Mouse (Mus musculus) limb, embryonic 11.5 days (tissue): ENCODE results near the gene Klhl35. TPM values are rescaled to one million over a fixed set of nuclear protein-coding genes. Genes with fewer than 3 reads are reported as not detected.

Experiments
- ATAC-seq: fragments of 200-750 bp; cut with Nextera tagmentation; 2 replicates; pipeline ENCODE4 v1.8.0; 2017; ENCODE audit warnings: low read depth; ENCODE audit not compliant: insufficient number of reproducible peaks, low FRiP score, low TSS enrichment
- DNase-seq: peaks from one replicate; pipeline ENCODE4 v3.0.0-alpha.2; 2015; ENCODE audit warnings: low spot score
- H3K27ac ChIP-seq: fragments of 300-500 bp; sonication (generic); replicated peaks from 2 replicates; pipeline ENCODE4 v1.5.1; 2014; ENCODE audit warnings: low read depth, mild to moderate bottlenecking, low read length
- H3K27me3 ChIP-seq: fragments of 300-500 bp; sonication (generic); 2 replicates; pipeline ENCODE4 v1.6.1; 2014; ENCODE audit warnings: mild to moderate bottlenecking, low read length, mixed read lengths; ENCODE audit not compliant: control insufficient read depth, insufficient read depth
- H3K36me3 ChIP-seq: fragments of 300-500 bp; sonication (generic); 2 replicates; pipeline ENCODE4 v1.6.1; 2014; ENCODE audit warnings: mild to moderate bottlenecking, low read length, moderate library complexity, mixed read lengths; ENCODE audit not compliant: control insufficient read depth, insufficient read depth
- H3K4me1 ChIP-seq: fragments of 300-500 bp; sonication (generic); 2 replicates; pipeline ENCODE4 v1.6.1; 2014; ENCODE audit warnings: low read length, mixed read lengths; ENCODE audit not compliant: control insufficient read depth, insufficient read depth
- H3K4me2 ChIP-seq: fragments of 300-500 bp; sonication (generic); 2 replicates; pipeline ENCODE4 v1.6.1; 2014; ENCODE audit warnings: low read depth, mild to moderate bottlenecking, moderate library complexity; ENCODE audit not compliant: severe bottlenecking
- H3K4me3 ChIP-seq: fragments of 300-500 bp; sonication (generic); 2 replicates; pipeline ENCODE4 v1.5.1; 2014; ENCODE audit warnings: low read depth, low read length
- H3K9ac ChIP-seq: fragments of 300-500 bp; sonication (generic); 2 replicates; pipeline ENCODE4 v1.6.1; 2014; ENCODE audit warnings: mild to moderate bottlenecking, low read length
- H3K9me3 ChIP-seq: fragments of 300-500 bp; sonication (generic); 2 replicates; pipeline ENCODE4 v1.6.1; 2016; ENCODE audit warnings: low read length; ENCODE audit not compliant: control insufficient read depth
- WGBS: fragments of 180-500 bp; shearing (Covaris S2); extraction: QIAGEN DNeasy Blood & Tissue Kit; methylation state at CpG from one replicate; pipeline ENCODE4 v1.1.7; 2014; 5-methylcytosine and 5-hydroxymethylcytosine counted together
- polyA plus RNA-seq: library from polyadenylated mRNA; unstranded; fragments of >200 nt; fragmentation: Nextera tagmentation; extraction: Ambion mirVana; gene quantifications from 2 replicates; pipeline ENCODE4 v1.2.1, GENCODE M21; 2014

Klhl35 gene
- polyA plus RNA-seq, 1 experiment from 2014 or later, result 0.65 TPM

GRCm38 (mm10) chr7:99445833-99446232 lies 20.0 kb upstream of the Klhl35 start:
- ATAC-seq, result no peak
- H3K9me3 ChIP-seq, result no peaks in the 10 kb centered on the region
- H3K4me1 ChIP-seq, result peaks cover 18% of the 10 kb centered on the region
- peak overlapping the region; percentile 35; the same call in 1 of the 2 replicates for H3K9ac ChIP-seq
- WGBS, result 74% methylated on average over 2 of the region's 2 CpGs
- no peak overlapping the region for H3K27ac ChIP-seq
- H3K27me3 ChIP-seq, result no peaks in the 10 kb centered on the region
- no peak for DNase-seq
- no peak overlapping the region for H3K4me3 ChIP-seq
- no peaks in the 10 kb centered on the region for H3K36me3 ChIP-seq
- H3K4me2 ChIP-seq, result no peak overlapping the region

DNA sequence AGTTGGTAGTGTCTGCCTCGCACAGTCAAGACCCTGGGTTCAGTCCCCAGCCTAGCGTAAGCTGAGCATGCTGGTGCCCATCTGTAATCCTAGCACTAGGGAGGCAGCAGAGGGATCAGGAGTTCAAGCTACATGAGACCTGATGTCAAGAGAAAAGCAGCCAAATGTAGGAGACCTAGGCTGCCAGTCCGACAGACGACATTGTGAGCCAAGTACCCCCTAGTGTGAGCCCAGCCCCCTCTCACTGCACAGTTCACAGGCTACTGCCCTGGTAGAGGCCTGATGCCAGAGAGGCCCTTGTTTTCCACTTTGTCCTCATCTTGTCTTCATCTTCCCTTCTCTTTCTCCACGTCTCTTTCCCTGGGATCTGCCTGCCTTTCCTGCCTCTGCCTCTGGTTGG lies 18.5 kb upstream of the Klhl35 start:
- no peaks in the 10 kb centered on the region for H3K36me3 ChIP-seq
- H3K9ac ChIP-seq, result no peak overlapping the region
- H3K9me3 ChIP-seq, result no peaks in the 10 kb centered on the region
- 68% methylated on average over 5 of the region's 5 CpGs for WGBS
- H3K4me1 ChIP-seq, result peaks cover 10% of the 10 kb centered on the region; the same call in 1 of the 2 replicates
- no peak overlapping the region for H3K4me3 ChIP-seq
- DNase-seq (no peak), ATAC-seq (no peak)
- no peak overlapping the region for H3K4me2 ChIP-seq
- H3K27me3 ChIP-seq, result no peaks in the 10 kb centered on the region
- H3K27ac ChIP-seq, result no peak overlapping the region

GRCm38 (mm10) chr7:99448619-99449018 lies 17.2 kb upstream of the Klhl35 start:
- ATAC-seq (no peak), DNase-seq (no peak)
- H3K27ac ChIP-seq, result no peak overlapping the region
- 84% methylated on average over 5 of the region's 5 CpGs for WGBS
- no peaks in the 10 kb centered on the region for H3K27me3 ChIP-seq
- no peak overlapping the region for H3K4me2 ChIP-seq
- peaks cover 4% of the 10 kb centered on the region; the same call in 1 of the 2 replicates for H3K4me1 ChIP-seq
- no peak overlapping the region for H3K4me3 ChIP-seq
- no peaks in the 10 kb centered on the region for H3K9me3 ChIP-seq
- H3K36me3 ChIP-seq, result no peaks in the 10 kb centered on the region
- H3K9ac ChIP-seq, result no peak overlapping the region

- H3K4me1 ChIP-seq, result peaks cover 4% of the 10 kb centered on the region; the same call in 1 of the 2 replicates
- ATAC-seq (no peak), DNase-seq (no peak)
- no peaks in the 10 kb centered on the region for H3K36me3 ChIP-seq
- H3K9ac ChIP-seq, result no peak overlapping the region
- H3K27me3 ChIP-seq, result no peaks in the 10 kb centered on the region
- H3K4me3 ChIP-seq, result no peak overlapping the region
- H3K27ac ChIP-seq, result no peak overlapping the region
- no peaks in the 10 kb centered on the region for H3K9me3 ChIP-seq
- 70% methylated on average over 8 of the region's 8 CpGs for WGBS
- no peak overlapping the region for H3K4me2 ChIP-seq
Observed at GRCm38 (mm10) chr7:99449063-99449462, 16.7 kb upstream of the Klhl35 start.

DNA sequence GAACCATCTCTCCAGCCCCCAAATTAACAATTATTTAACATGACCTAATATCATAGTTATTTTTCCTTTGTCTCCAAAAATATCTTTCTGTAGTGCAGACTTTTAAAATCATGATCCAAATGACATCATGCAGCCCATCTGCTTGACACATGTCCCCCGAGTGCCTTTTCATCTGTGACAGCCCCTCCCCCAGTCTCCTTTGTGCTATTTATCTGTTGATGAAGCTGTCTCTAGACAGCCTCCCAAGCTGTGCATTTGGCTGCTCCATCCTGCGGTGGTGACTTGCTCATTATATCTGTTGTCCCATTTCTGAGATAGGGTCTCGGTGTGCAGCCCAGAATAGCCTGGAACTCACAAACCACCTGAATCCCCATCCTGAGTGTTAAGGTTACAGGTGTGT lies 16.1 kb upstream of the Klhl35 start:
- no peak for DNase-seq
- Histone ChIP-seq H3K36me3 (no peaks in the 10 kb centered on the region), H3K9me3 (no peaks in the 10 kb centered on the region), H3K4me2 (no peak overlapping the region), H3K4me3 (no peak overlapping the region), H3K4me1 (peaks cover 4% of the 10 kb centered on the region; the same call in 1 of the 2 replicates), H3K27ac (no peak overlapping the region), H3K9ac (no peak overlapping the region), H3K27me3 (no peaks in the 10 kb centered on the region)
- no peak for ATAC-seq
- 71% methylated on average over 3 of the region's 3 CpGs for WGBS

GRCm38 (mm10) chr7:99450703-99451102 lies 15.1 kb upstream of the Klhl35 start:
- Histone ChIP-seq H3K9ac (no peak overlapping the region), H3K9me3 (no peaks in the 10 kb centered on the region), H3K27me3 (no peaks in the 10 kb centered on the region), H3K4me3 (no peak overlapping the region), H3K4me1 (peaks cover 3% of the 10 kb centered on the region; the same call in 1 of the 2 replicates), H3K36me3 (no peaks in the 10 kb centered on the region), H3K27ac (no peak overlapping the region), H3K4me2 (no peak overlapping the region)
- ATAC-seq, result no peak
- 1% methylated on average over 3 of the region's 3 CpGs for WGBS
- peak; percentile 81 for DNase-seq

DNA sequence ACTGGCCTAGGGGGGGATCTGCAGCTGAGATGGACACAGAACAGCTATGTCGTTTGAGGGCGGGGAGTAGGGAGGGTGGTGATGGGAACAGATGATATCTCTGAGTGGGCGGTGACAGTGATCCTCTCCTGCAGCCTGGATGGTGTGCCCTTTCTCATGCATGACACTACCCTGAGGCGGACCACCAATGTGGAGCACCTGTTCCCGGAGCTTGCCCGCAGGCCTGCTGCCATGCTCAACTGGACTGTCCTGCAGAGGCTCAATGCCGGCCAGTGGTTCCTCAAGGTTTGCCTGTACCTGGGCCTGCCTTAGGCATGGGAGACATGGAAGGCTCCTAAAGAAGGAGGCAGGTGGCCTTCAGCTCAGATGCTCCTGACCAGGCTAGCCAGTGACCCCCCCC lies 12.9 kb upstream of the Klhl35 start:
- ATAC-seq, result no peak
- Histone ChIP-seq H3K27ac (no peak overlapping the region), H3K27me3 (no peaks in the 10 kb centered on the region), H3K9me3 (no peaks in the 10 kb centered on the region), H3K4me1 (no peaks in the 10 kb centered on the region), H3K4me2 (no peak overlapping the region), H3K4me3 (no peak overlapping the region), H3K36me3 (no peaks in the 10 kb centered on the region), H3K9ac (no peak overlapping the region)
- DNase-seq, result no peak
- WGBS, result 86% methylated on average over 7 of the region's 7 CpGs

DNA sequence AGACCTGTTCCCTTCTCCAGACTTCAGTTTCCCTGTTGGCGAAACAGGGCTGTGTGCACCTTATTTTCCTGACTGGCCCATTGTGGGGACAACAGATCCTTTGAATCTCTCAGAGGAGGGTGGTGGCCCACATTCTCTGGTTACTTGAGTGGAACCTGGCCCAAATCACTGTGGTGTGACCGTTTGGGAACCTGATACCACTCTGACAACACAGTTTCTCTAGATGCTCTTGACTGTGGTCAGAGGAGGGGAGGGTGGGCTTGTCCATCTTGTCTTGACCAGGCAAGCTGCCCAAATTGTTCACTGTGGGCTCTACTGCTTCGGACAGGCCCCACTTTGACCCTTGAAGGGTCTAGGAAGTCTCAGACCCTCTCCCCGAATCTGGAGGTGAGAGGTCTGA lies 11.8 kb upstream of the Klhl35 start:
- ATAC-seq (no peak), DNase-seq (no peak)
- 80% methylated on average over 4 of the region's 4 CpGs for WGBS
- Histone ChIP-seq H3K9me3 (no peaks in the 10 kb centered on the region), H3K4me2 (no peak overlapping the region), H3K4me1 (no peaks in the 10 kb centered on the region), H3K36me3 (no peaks in the 10 kb centered on the region), H3K9ac (no peak overlapping the region), H3K27me3 (no peaks in the 10 kb centered on the region), H3K4me3 (no peak overlapping the region), H3K27ac (no peak overlapping the region)

DNA sequence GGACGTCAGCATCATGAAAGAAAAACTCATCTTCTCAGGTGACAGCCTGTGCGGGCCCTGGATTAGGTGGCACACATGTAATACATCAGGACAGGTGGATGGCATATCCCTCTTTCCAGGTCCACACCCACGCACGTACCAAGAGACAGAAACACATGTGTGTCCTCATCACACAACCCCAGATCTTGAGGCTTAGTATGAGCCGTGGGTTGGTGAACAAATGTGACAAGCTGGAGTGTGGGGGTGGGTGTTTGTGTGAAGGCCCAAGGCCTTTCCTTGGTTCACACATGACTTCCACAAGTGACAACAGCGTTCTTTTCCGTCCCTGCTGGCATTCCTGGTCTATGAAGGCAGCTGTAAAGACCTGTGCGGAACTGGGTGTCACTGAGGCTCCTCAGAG lies 7.0 kb upstream of the Klhl35 start:
- Histone ChIP-seq H3K27ac (no peak overlapping the region), H3K9me3 (no peaks in the 10 kb centered on the region), H3K36me3 (no peaks in the 10 kb centered on the region), H3K4me3 (no peak overlapping the region), H3K4me1 (no peaks in the 10 kb centered on the region), H3K9ac (no peak overlapping the region), H3K4me2 (no peak overlapping the region), H3K27me3 (no peaks in the 10 kb centered on the region)
- DNase-seq (no peak), ATAC-seq (no peak)
- 88% methylated on average over 8 of the region's 8 CpGs for WGBS
